Mouse (Mus musculus) MEL (cell line): ENCODE data around the gene Fis1. TPM values are rescaled to one million over a fixed set of nuclear protein-coding genes. Genes with fewer than 3 reads are reported as not detected.

Source experiments
- DNase-seq: peaks from one replicate; pipeline ENCODE4 v3.0.0; 2011; ENCODE audit warnings: low read depth, low spot score
- H3K27ac ChIP-seq: 2 replicates; pipeline ENCODE4 v1.5.1; 2012; ENCODE audit warnings: low read depth, mild to moderate bottlenecking, control low read depth, low read length, moderate library complexity; ENCODE audit not compliant: control insufficient read depth
- H3K27me3 ChIP-seq, 2 experiments: fragments of 150-350 bp in 1 of 2; sonication (generic) in 1 of 2; 2 replicates each; pipeline ENCODE4 v1.6.1; 2012; ENCODE audit warnings: low read length in 2 of 2, mild to moderate bottlenecking in 2 of 2, improper control_type of control experiment in 1 of 2, moderate library complexity in 1 of 2; ENCODE audit not compliant: insufficient read depth in 2 of 2, control insufficient read depth in 1 of 2
- H3K36me3 ChIP-seq, 2 experiments: 2 replicates each; pipeline ENCODE4 v1.6.1; 2012 to 2014; ENCODE audit warnings: low read length in 2 of 2, improper control_type of control experiment in 1 of 2, inconsistent platforms in 1 of 2, mild to moderate bottlenecking in 1 of 2; ENCODE audit not compliant: insufficient read depth in 2 of 2, control insufficient read depth in 1 of 2
- H3K4me1 ChIP-seq, 2 experiments: fragments of 150-350 bp in 1 of 2; sonication (generic) in 1 of 2; 2 replicates each; pipeline ENCODE4 v1.6.1; 2012; ENCODE audit warnings: low read length in 2 of 2, improper control_type of control experiment in 1 of 2, mild to moderate bottlenecking in 1 of 2; ENCODE audit not compliant: insufficient read depth in 2 of 2, control insufficient read depth in 1 of 2
- H3K4me3 ChIP-seq, 2 experiments: fragments of 150-350 bp in 1 of 2; sonication (generic) in 1 of 2; 2 replicates each; pipeline ENCODE4 v1.5.1; 2012; ENCODE audit warnings: low read depth in 2 of 2, low read length in 2 of 2, mild to moderate bottlenecking in 2 of 2, moderate library complexity in 2 of 2, control low read depth in 1 of 2, improper control_type of control experiment in 1 of 2; ENCODE audit not compliant: control insufficient read depth in 1 of 2, insufficient read depth in 1 of 2
- H3K79me2 ChIP-seq: 2 replicates; pipeline ENCODE4 v1.6.1; 2012; ENCODE audit warnings: mild to moderate bottlenecking, low read length, moderate library complexity; ENCODE audit not compliant: control insufficient read depth, poor library complexity, insufficient read depth
- H3K9ac ChIP-seq: 2 replicates; pipeline ENCODE4 v1.6.1; 2012; ENCODE audit warnings: low read depth, mild to moderate bottlenecking, control low read depth, low read length, moderate library complexity; ENCODE audit not compliant: control insufficient read depth, poor library complexity, severe bottlenecking
- H3K9me3 ChIP-seq: fragments of 150-350 bp; sonication (generic); replicated peaks from 2 replicates; pipeline ENCODE4 v1.6.1; 2012; ENCODE audit warnings: mild to moderate bottlenecking, low read length, improper control_type of control experiment, moderate library complexity; ENCODE audit not compliant: insufficient read depth
- BHLHE40 ChIP-seq: IDR thresholded peaks from 2 replicates; pipeline ENCODE4 v1.6.1; 2012; ENCODE audit warnings: low read depth, mild to moderate bottlenecking, inconsistent platforms, low read length, improper control_type of control experiment, borderline replicate concordance
- CHD1 ChIP-seq: IDR thresholded peaks from 2 replicates; pipeline ENCODE4 v1.6.1; 2012; ENCODE audit warnings: low read depth, mild to moderate bottlenecking, inconsistent platforms, low read length, improper control_type of control experiment
- CHD2 ChIP-seq: IDR thresholded peaks from 2 replicates; pipeline ENCODE4 v1.6.1; 2011; ENCODE audit warnings: low read length, improper control_type of control experiment
- CTCF ChIP-seq, 3 experiments: IDR thresholded peaks in 2 of 3; conservative IDR thresholded peaks in 1 of 3; 2 replicates each; pipeline ENCODE4 v1.5.1; 2011 to 2012; ENCODE audit warnings: low read length in 3 of 3, low read depth in 2 of 3, mild to moderate bottlenecking in 2 of 3, improper control_type of control experiment in 1 of 3, inconsistent platforms in 1 of 3, mixed read lengths in 1 of 3, moderate library complexity in 1 of 3; ENCODE audit not compliant: control insufficient read depth in 1 of 3, insufficient read depth in 1 of 3, poor library complexity in 1 of 3, severe bottlenecking in 1 of 3
- E2F4 ChIP-seq: IDR thresholded peaks from 2 replicates; pipeline ENCODE4 v1.6.1; 2011; ENCODE audit warnings: low read depth, low read length, improper control_type of control experiment, borderline replicate concordance
- ELF1 ChIP-seq: IDR thresholded peaks from 2 replicates; pipeline ENCODE4 v1.6.1; 2014; ENCODE audit warnings: low read depth, mild to moderate bottlenecking, inconsistent platforms, low read length, improper control_type of control experiment, moderate library complexity
- EP300 ChIP-seq, 2 experiments: IDR thresholded peaks; 2 replicates each; pipeline ENCODE4 v1.6.1; 2011; ENCODE audit warnings: improper control_type of control experiment in 2 of 2, low read length in 2 of 2, low read depth in 1 of 2, mild to moderate bottlenecking in 1 of 2
- ETS1 ChIP-seq: IDR thresholded peaks from 2 replicates; pipeline ENCODE4 v1.6.1; 2012; ENCODE audit warnings: low read depth, mild to moderate bottlenecking, inconsistent platforms, low read length, improper control_type of control experiment, moderate library complexity
- GABPA ChIP-seq: IDR thresholded peaks from 2 replicates; pipeline ENCODE4 v1.6.1; 2012; ENCODE audit warnings: low read depth, mild to moderate bottlenecking, inconsistent platforms, low read length, improper control_type of control experiment, moderate library complexity
- GATA1 ChIP-seq: IDR thresholded peaks from 2 replicates; pipeline ENCODE4 v1.6.1; 2011; ENCODE audit warnings: low read depth, low read length, improper control_type of control experiment
- HCFC1 ChIP-seq: IDR thresholded peaks from 2 replicates; pipeline ENCODE4 v1.6.1; 2012; ENCODE audit warnings: low read depth, mild to moderate bottlenecking, inconsistent platforms, low read length, improper control_type of control experiment, moderate library complexity
- JUND ChIP-seq: IDR thresholded peaks from 2 replicates; pipeline ENCODE4 v1.6.1; 2011; ENCODE audit warnings: low read depth, mild to moderate bottlenecking, improper control_type of control experiment, low read length
- KAT2A ChIP-seq: conservative IDR thresholded peaks from 2 replicates; pipeline ENCODE4 v1.6.1; 2012; ENCODE audit warnings: low read depth, low read length, improper control_type of control experiment, inconsistent platforms
- MAFK ChIP-seq: IDR thresholded peaks from 2 replicates; pipeline ENCODE4 v1.6.1; 2011; ENCODE audit warnings: low read depth, mild to moderate bottlenecking, low read length, improper control_type of control experiment, borderline replicate concordance
- MAX ChIP-seq: IDR thresholded peaks from 2 replicates; pipeline ENCODE4 v1.6.1; 2011; ENCODE audit warnings: low read length, improper control_type of control experiment
- MAZ ChIP-seq: IDR thresholded peaks from 2 replicates; pipeline ENCODE4 v1.6.1; 2012; ENCODE audit warnings: low read depth, mild to moderate bottlenecking, inconsistent platforms, low read length, improper control_type of control experiment
- MEF2A ChIP-seq: IDR thresholded peaks from 2 replicates; pipeline ENCODE4 v1.6.1; 2014; ENCODE audit warnings: low read depth, mild to moderate bottlenecking, inconsistent platforms, low read length, improper control_type of control experiment; ENCODE audit not compliant: poor library complexity, insufficient replicate concordance, severe bottlenecking; ENCODE audit errors: extremely low read depth
- MXI1 ChIP-seq: IDR thresholded peaks from 2 replicates; pipeline ENCODE4 v1.6.1; 2011; ENCODE audit warnings: mild to moderate bottlenecking, low read depth, low read length, improper control_type of control experiment
- MYB ChIP-seq: IDR thresholded peaks from 2 replicates; pipeline ENCODE4 v1.6.1; 2011; ENCODE audit warnings: mild to moderate bottlenecking, low read depth, low read length, improper control_type of control experiment
- NELFE ChIP-seq: IDR thresholded peaks from 2 replicates; pipeline ENCODE4 v1.6.1; 2011; ENCODE audit warnings: low read depth, low read length, improper control_type of control experiment
- NRF1 ChIP-seq: IDR thresholded peaks from 2 replicates; pipeline ENCODE4 v1.6.1; 2014; ENCODE audit warnings: low read depth, mild to moderate bottlenecking, inconsistent platforms, low read length, improper control_type of control experiment, moderate library complexity; ENCODE audit not compliant: poor library complexity, insufficient read depth, severe bottlenecking
- POLR2A ChIP-seq, 2 experiments: IDR thresholded peaks; 2 replicates each; pipeline ENCODE4 v1.6.1; 2011 to 2012; ENCODE audit warnings: low read length in 2 of 2, mild to moderate bottlenecking in 2 of 2, control low read depth in 1 of 2, improper control_type of control experiment in 1 of 2, low read depth in 1 of 2, moderate library complexity in 1 of 2; ENCODE audit not compliant: control insufficient read depth in 1 of 2, insufficient read depth in 1 of 2, poor library complexity in 1 of 2
- POLR2AphosphoS2 ChIP-seq: IDR thresholded peaks from 2 replicates; pipeline ENCODE4 v1.6.1; 2011; ENCODE audit warnings: low read length, improper control_type of control experiment
- POLR2AphosphoS5 ChIP-seq: IDR thresholded peaks from 2 replicates; pipeline ENCODE4 v1.6.1; 2012; ENCODE audit warnings: low read depth, borderline replicate concordance, mild to moderate bottlenecking, inconsistent platforms, low read length, moderate library complexity, mixed read lengths
- RAD21 ChIP-seq: IDR thresholded peaks from 2 replicates; pipeline ENCODE4 v1.6.1; 2011; ENCODE audit warnings: mild to moderate bottlenecking, low read depth, low read length, improper control_type of control experiment
- RCOR1 ChIP-seq: IDR thresholded peaks from 2 replicates; pipeline ENCODE4 v1.6.1; 2012; ENCODE audit warnings: low read depth, mild to moderate bottlenecking, inconsistent platforms, low read length, improper control_type of control experiment
- SIN3A ChIP-seq: IDR thresholded peaks from 2 replicates; pipeline ENCODE4 v1.6.1; 2012; ENCODE audit warnings: low read length, improper control_type of control experiment, inconsistent platforms
- SMC3 ChIP-seq: IDR thresholded peaks from 2 replicates; pipeline ENCODE4 v1.6.1; 2011; ENCODE audit warnings: low read depth, low read length, improper control_type of control experiment
- TAL1 ChIP-seq: IDR thresholded peaks from 2 replicates; pipeline ENCODE4 v1.6.1; 2012; ENCODE audit warnings: mild to moderate bottlenecking, inconsistent platforms, low read length, moderate library complexity, mixed read lengths
- TBP ChIP-seq: IDR thresholded peaks from 2 replicates; pipeline ENCODE4 v1.8.0; 2011; ENCODE audit warnings: low read depth, low read length, improper control_type of control experiment
- TCF12 ChIP-seq: IDR thresholded peaks from 2 replicates; pipeline ENCODE4 v1.6.1; 2014; ENCODE audit warnings: low read depth, mild to moderate bottlenecking, inconsistent platforms, low read length, improper control_type of control experiment, moderate library complexity
- UBTF ChIP-seq: IDR thresholded peaks from 2 replicates; pipeline ENCODE4 v1.6.1; 2012; ENCODE audit warnings: low read depth, mild to moderate bottlenecking, inconsistent platforms, low read length, improper control_type of control experiment, moderate library complexity, borderline replicate concordance; ENCODE audit not compliant: insufficient read depth
- USF1 ChIP-seq: IDR thresholded peaks from 2 replicates; pipeline ENCODE4 v1.6.1; 2014; ENCODE audit warnings: low read depth, mild to moderate bottlenecking, inconsistent platforms, low read length, improper control_type of control experiment, moderate library complexity
- USF2 ChIP-seq, 2 experiments: IDR thresholded peaks; 2 replicates each; pipeline ENCODE4 v1.6.1; 2011 to 2012; ENCODE audit warnings: improper control_type of control experiment in 2 of 2, low read length in 2 of 2, borderline replicate concordance in 1 of 2, inconsistent platforms in 1 of 2, low read depth in 1 of 2, mild to moderate bottlenecking in 1 of 2; ENCODE audit not compliant: insufficient read depth in 1 of 2
- ZC3H11A ChIP-seq: IDR thresholded peaks from 2 replicates; pipeline ENCODE4 v1.6.1; 2012; ENCODE audit warnings: low read depth, mild to moderate bottlenecking, inconsistent platforms, low read length, improper control_type of control experiment
- ZKSCAN1 ChIP-seq: IDR thresholded peaks from 2 replicates; pipeline ENCODE4 v1.6.1; 2012; ENCODE audit warnings: low read depth, mild to moderate bottlenecking, inconsistent platforms, low read length, improper control_type of control experiment, moderate library complexity
- ZMIZ1 ChIP-seq: IDR thresholded peaks from 2 replicates; pipeline ENCODE4 v1.6.1; 2012; ENCODE audit warnings: low read depth, mild to moderate bottlenecking, inconsistent platforms, low read length, improper control_type of control experiment, moderate library complexity
- ZNF384 ChIP-seq: IDR thresholded peaks from 2 replicates; pipeline ENCODE4 v1.6.1; 2012; ENCODE audit warnings: low read depth, mild to moderate bottlenecking, inconsistent platforms, low read length, improper control_type of control experiment
- polyA plus RNA-seq, 2 experiments: library from polyadenylated mRNA; stranded (reverse) in 1 of 2; unstranded in 1 of 2; fragments of >175 nt in 1 of 2; fragments of >200 nt in 1 of 2; gene quantifications; 2 replicates each; pipeline versions ENCODE4 v1.2.1 to v1.2.4; 2012; ENCODE audit warnings: low replicate concordance in 2 of 2, low read depth in 1 of 2; ENCODE audit not compliant: insufficient read length in 2 of 2, insufficient read depth in 1 of 2, missing spikeins in 1 of 2
- total RNA-seq: library from RNA; depleted of rRNA; stranded (reverse); fragments of 300-350 nt; gene quantifications from 2 replicates; pipeline ENCODE4 v1.2.3, GENCODE M21; 2012

Gene Fis1
- total and polyA plus RNA-seq, 3 experiments = 164 to 184 TPM; not detected in 1

DNA sequence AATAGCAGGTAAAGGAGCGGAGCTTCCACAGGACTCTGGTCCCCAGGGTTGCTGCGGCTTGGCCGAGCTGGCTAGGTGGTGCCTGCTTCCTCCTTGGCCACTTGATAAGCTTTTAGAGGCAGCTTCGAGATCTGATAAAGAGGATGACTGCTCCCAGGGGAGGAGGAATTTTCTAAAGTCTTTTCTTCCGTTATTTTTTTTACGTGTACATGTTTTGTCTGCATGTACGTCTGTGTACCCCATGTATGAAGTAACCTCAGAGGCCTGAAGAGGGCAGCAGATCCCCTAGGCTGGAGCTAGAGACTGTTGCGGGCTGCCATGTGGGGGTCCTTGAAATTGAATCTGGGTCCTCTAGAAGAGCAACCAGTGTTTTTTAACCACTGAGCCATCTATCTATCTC lies 27.9 kb downstream of the Fis1 start:
- Histone ChIP-seq H3K27ac (peak overlapping the region; percentile 61), H3K9me3 (no peaks in the 10 kb centered on the region), H3K4me1 (peaks cover 0 to 16% of the 10 kb centered on the region in 2 experiments; a peak in 2 of 4 replicates), H3K36me3 (peaks cover 0 to 8% of the 10 kb centered on the region in 2 experiments; a peak in 2 of 4 replicates), H3K79me2 (no peaks in the 10 kb centered on the region), H3K4me3 (no peak overlapping the region), H3K27me3 (no peaks in the 10 kb centered on the region), H3K9ac (peak overlapping the region; percentile 21; the same call in 1 of the 2 replicates)
- peak; percentile 54 for DNase-seq
- TF ChIP-seq USF2 (IDR thresholded peaks at IDR 0.05; ENCODE audit: borderline replicate concordance in 1 of 2, insufficient read depth in 1 of 2, low read depth in 1 of 2, low read length in 2 of 2) (no peak), GABPA (no peak), RAD21 (peak; percentile 25), TAL1 (no peak), MAZ (no peak), POLR2AphosphoS5 (no peak), EP300 (IDR thresholded peaks at IDR 0.05; ENCODE audit: low read depth in 1 of 2, low read length in 2 of 2) (0 out of 4 replicates have a peak, but pooled peaks of 1 of the 2 experiments have one; percentile 16), SMC3 (no peak), JUND (no peak), MAX (no peak), ETS1 (peak; percentile 53), NELFE (no peak), ELF1 (peak; percentile 37; the same call in 1 of the 2 replicates), MYB (no peak), BHLHE40 (no peak), USF1 (no peak), CHD1 (no peak), E2F4 (no peak), KAT2A (no peak), RCOR1 (no peak), GATA1 (peak; percentile 64), MEF2A (no peak), HCFC1 (no peak), ZMIZ1 (no peak), POLR2AphosphoS2 (no peak), UBTF (no peak), POLR2A (IDR thresholded peaks at IDR 0.05; ENCODE audit: control insufficient read depth in 1 of 2, insufficient read depth in 1 of 2, low read depth in 1 of 2, low read length in 2 of 2, poor library complexity in 1 of 2) (no peak), CHD2 (no peak), NRF1 (no peak), ZNF384 (peak; percentile 41; the same call in 1 of the 2 replicates), MAFK (no peak), CTCF (IDR thresholded peaks at IDR 0.05 in 2 of 3, conservative IDR thresholded peaks at IDR 0.05 in 1 of 3; ENCODE audit: control insufficient read depth in 1 of 3, insufficient read depth in 1 of 3, low read depth in 2 of 3, low read length in 3 of 3, poor library complexity in 1 of 3, severe bottlenecking in 1 of 3) (peak; percentile 48 to 62 (median 52)), TCF12 (no peak), SIN3A (no peak), TBP (no peak), ZKSCAN1 (no peak), ZC3H11A (no peak), MXI1 (no peak)
